Mouse (Mus musculus) stomach, embryonic 14.5 days (tissue): ENCODE data around the gene Hist1h2be. TPM values are rescaled to one million over a fixed set of nuclear protein-coding genes. Genes with fewer than 3 reads are reported as not detected.

Experiments used
- ATAC-seq: fragments of 200-750 bp; cut with Nextera tagmentation; 2 replicates; pipeline ENCODE4 v1.8.0; 2017; ENCODE audit warnings: low read depth, moderate TSS enrichment; ENCODE audit not compliant: insufficient number of reproducible peaks, insufficient read depth, low FRiP score
- H3K27ac ChIP-seq: fragments of 300-500 bp; sonication (generic); 2 replicates; pipeline ENCODE4 v1.5.1; 2014; ENCODE audit warnings: mild to moderate bottlenecking, low read length, moderate library complexity, mixed read lengths
- H3K27me3 ChIP-seq: fragments of 300-500 bp; sonication (generic); 2 replicates; pipeline ENCODE4 v1.6.1; 2014; ENCODE audit warnings: low read length, control low read depth, mixed read lengths; ENCODE audit not compliant: control insufficient read depth, insufficient read depth
- H3K36me3 ChIP-seq: fragments of 300-500 bp; sonication (generic); 2 replicates; pipeline ENCODE4 v1.6.1; 2014; ENCODE audit warnings: mild to moderate bottlenecking, control low read depth, low read length, moderate library complexity, mixed read lengths; ENCODE audit not compliant: control insufficient read depth, insufficient read depth
- H3K4me1 ChIP-seq: fragments of 300-500 bp; sonication (generic); 2 replicates; pipeline ENCODE4 v1.6.1; 2014; ENCODE audit warnings: low read length, control low read depth, mixed read lengths; ENCODE audit not compliant: control insufficient read depth, insufficient read depth
- H3K4me2 ChIP-seq: fragments of 300-500 bp; sonication (generic); replicated peaks from 2 replicates; pipeline ENCODE4 v1.6.1; 2014; ENCODE audit warnings: low read depth, low read length, control low read depth
- H3K4me3 ChIP-seq: fragments of 300-500 bp; sonication (generic); 2 replicates; pipeline ENCODE4 v1.5.1; 2014; ENCODE audit warnings: low read depth, low read length, control low read depth
- H3K9ac ChIP-seq: fragments of 300-500 bp; sonication (generic); replicated peaks from 2 replicates; pipeline ENCODE4 v1.6.1; 2014; ENCODE audit warnings: low read depth, mild to moderate bottlenecking, control low read depth, low read length, moderate library complexity, mixed read lengths
- H3K9me3 ChIP-seq: fragments of 300-500 bp; sonication (generic); 2 replicates; pipeline ENCODE4 v1.6.1; 2016; ENCODE audit warnings: low read depth, low read length, control low read depth; ENCODE audit not compliant: control insufficient read depth
- WGBS: fragments of 180-500 bp; shearing (Covaris S2); extraction: QIAGEN DNeasy Blood & Tissue Kit; methylation state at CpG from one replicate; pipeline ENCODE4 v1.1.7; 2014; 5-methylcytosine and 5-hydroxymethylcytosine counted together
- polyA plus RNA-seq: library from polyadenylated mRNA; unstranded; fragments of >200 nt; fragmentation: Nextera tagmentation; extraction: Ambion mirVana; gene quantifications from 2 replicates; pipeline ENCODE4 v1.2.1, GENCODE M21; 2014

Gene Hist1h2be
- polyA plus RNA-seq, 1 experiment from 2014 or later, result 2.8 TPM

- Histone ChIP-seq H3K4me2 (peak overlapping the region; percentile 74), H3K9ac (peak overlapping the region; percentile 19), H3K27me3 (no peaks in the 10 kb centered on the region), H3K36me3 (no peaks in the 10 kb centered on the region), H3K27ac (peak overlapping the region; percentile 97), H3K4me1 (0 out of 2 replicates have a peak, but pooled peaks cover 6% of the 10 kb centered on the region), H3K4me3 (peak overlapping the region; percentile 57), H3K9me3 (no peaks in the 10 kb centered on the region)
- no peak for ATAC-seq
- 47% methylated on average over 12 of the region's 12 CpGs for WGBS
Measured at GRCm38 (mm10) chr13:23620056-23620732, 730 bp downstream of the Hist1h2be start.

GRCm38 (mm10) chr13:23611638-23612037 is 9.3 kb downstream of the Hist1h2be start:
- no peak overlapping the region for H3K9ac ChIP-seq
- no peak overlapping the region for H3K27ac ChIP-seq
- WGBS, result 87% methylated on average over 3 of the region's 3 CpGs

GRCm38 (mm10) chr13:23610393-23610792 is 10.5 kb downstream of the Hist1h2be start:
- H3K36me3 ChIP-seq, result no peaks in the 10 kb centered on the region
- H3K9ac ChIP-seq, result no peak overlapping the region
- H3K4me2 ChIP-seq, result no peak overlapping the region
- H3K4me3 ChIP-seq, result no peak overlapping the region
- WGBS, result 71% methylated on average over 2 of the region's 2 CpGs
- H3K27me3 ChIP-seq, result no peaks in the 10 kb centered on the region
- H3K27ac ChIP-seq, result no peak overlapping the region
- no peaks in the 10 kb centered on the region for H3K9me3 ChIP-seq
- no peaks in the 10 kb centered on the region for H3K4me1 ChIP-seq
- ATAC-seq, result no peak

More at GRCm38 (mm10) chr13:23611638-23612037, 9.3 kb downstream of the Hist1h2be start:
- Histone ChIP-seq H3K27me3 (no peaks in the 10 kb centered on the region), H3K36me3 (no peaks in the 10 kb centered on the region), H3K4me1 (no peaks in the 10 kb centered on the region), H3K4me3 (no peak overlapping the region), H3K9me3 (no peaks in the 10 kb centered on the region), H3K4me2 (no peak overlapping the region)
- ATAC-seq, result no peak

GRCm38 (mm10) chr13:23609844-23610243 is 11.1 kb downstream of the Hist1h2be start:
- Histone ChIP-seq H3K4me3 (no peak overlapping the region), H3K36me3 (no peaks in the 10 kb centered on the region), H3K4me2 (no peak overlapping the region), H3K27me3 (no peaks in the 10 kb centered on the region), H3K27ac (no peak overlapping the region), H3K9me3 (no peaks in the 10 kb centered on the region), H3K4me1 (no peaks in the 10 kb centered on the region), H3K9ac (no peak overlapping the region)
- no peak for ATAC-seq

DNA sequence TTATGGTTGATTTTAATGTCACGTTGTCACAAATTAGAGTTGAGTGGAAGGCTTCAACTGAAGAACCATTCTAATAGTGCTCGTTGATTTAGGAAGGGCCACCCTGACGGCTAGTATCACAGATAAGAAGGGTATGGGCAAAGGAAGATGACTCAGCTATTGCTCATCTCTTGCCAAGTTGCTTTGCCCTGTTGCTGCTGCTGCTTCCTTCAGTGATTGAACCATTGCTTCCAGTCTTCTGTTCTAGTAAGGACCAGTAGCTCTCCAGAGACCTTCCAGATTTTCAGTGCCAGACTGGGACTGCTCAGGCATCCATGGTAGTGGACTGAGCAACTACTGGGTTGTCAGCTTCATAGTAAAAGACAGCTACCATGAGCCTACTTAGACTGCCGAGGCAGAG is 11.7 kb downstream of the Hist1h2be start:
- H3K27me3 ChIP-seq, result no peaks in the 10 kb centered on the region
- H3K4me2 ChIP-seq, result no peak overlapping the region
- no peaks in the 10 kb centered on the region for H3K4me1 ChIP-seq
- WGBS, result 84% methylated on average over 4 of the region's 4 CpGs
- no peak overlapping the region for H3K9ac ChIP-seq
- no peak overlapping the region for H3K4me3 ChIP-seq
- no peak for ATAC-seq
- no peaks in the 10 kb centered on the region for H3K36me3 ChIP-seq
- no peak overlapping the region for H3K27ac ChIP-seq
- H3K9me3 ChIP-seq, result no peaks in the 10 kb centered on the region

GRCm38 (mm10) chr13:23605052-23605451 is 15.9 kb downstream of the Hist1h2be start:
- ATAC-seq, result no peak
- Histone ChIP-seq H3K9me3 (no peaks in the 10 kb centered on the region), H3K4me1 (no peaks in the 10 kb centered on the region)

GRCm38 (mm10) chr13:23604452-23604851 is 16.5 kb downstream of the Hist1h2be start:
- Histone ChIP-seq H3K9ac (no peak overlapping the region), H3K4me1 (no peaks in the 10 kb centered on the region), H3K4me2 (no peak overlapping the region), H3K27me3 (no peaks in the 10 kb centered on the region), H3K4me3 (no peak overlapping the region), H3K27ac (no peak overlapping the region), H3K36me3 (no peaks in the 10 kb centered on the region), H3K9me3 (no peaks in the 10 kb centered on the region)
- ATAC-seq, result no peak
- WGBS, result 76% methylated on average over 3 of the region's 3 CpGs

More at GRCm38 (mm10) chr13:23605052-23605451, 15.9 kb downstream of the Hist1h2be start:
- H3K36me3 ChIP-seq, result no peaks in the 10 kb centered on the region
- H3K9ac ChIP-seq, result no peak overlapping the region
- no peak overlapping the region for H3K4me2 ChIP-seq
- no peak overlapping the region for H3K4me3 ChIP-seq
- no peaks in the 10 kb centered on the region for H3K27me3 ChIP-seq
- H3K27ac ChIP-seq, result no peak overlapping the region
- 95% methylated on average over 3 of the region's 3 CpGs for WGBS

- no peak for ATAC-seq
- no peak overlapping the region for H3K4me3 ChIP-seq
- H3K27ac ChIP-seq, result no peak overlapping the region
- 73% methylated on average over 7 of the region's 7 CpGs for WGBS
- H3K9me3 ChIP-seq, result no peaks in the 10 kb centered on the region
- no peak overlapping the region for H3K4me2 ChIP-seq
- no peaks in the 10 kb centered on the region for H3K36me3 ChIP-seq
- no peaks in the 10 kb centered on the region for H3K4me1 ChIP-seq
- no peak overlapping the region for H3K9ac ChIP-seq
- H3K27me3 ChIP-seq, result no peaks in the 10 kb centered on the region
Measured at GRCm38 (mm10) chr13:23603182-23603699, 17.7 kb downstream of the Hist1h2be start.

DNA sequence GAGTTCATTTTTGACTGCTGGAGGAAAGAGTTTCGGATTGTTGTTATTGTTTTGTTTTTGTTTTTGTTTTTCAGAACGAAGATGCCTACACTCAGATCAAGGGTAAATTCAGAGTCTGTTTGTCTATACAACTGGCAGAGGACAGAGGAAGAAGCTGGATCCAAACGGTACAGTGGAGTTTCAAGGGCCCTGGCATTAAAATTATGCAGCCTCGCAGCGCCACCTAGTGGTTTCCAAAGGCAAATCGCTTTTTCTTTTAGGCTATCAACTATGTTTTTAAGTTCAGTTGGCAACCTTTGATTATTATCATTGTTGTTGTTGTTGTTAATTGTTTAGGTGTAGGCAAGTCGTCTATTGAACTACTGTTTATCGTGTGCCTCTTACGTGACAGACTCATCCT is 23.0 kb downstream of the Hist1h2be start:
- no peaks in the 10 kb centered on the region for H3K9me3 ChIP-seq
- no peak for ATAC-seq

More for the DNA sequence above, 23.0 kb downstream of the Hist1h2be start:
- Histone ChIP-seq H3K27me3 (no peaks in the 10 kb centered on the region), H3K36me3 (no peaks in the 10 kb centered on the region), H3K4me3 (no peak overlapping the region), H3K9ac (no peak overlapping the region), H3K27ac (no peak overlapping the region), H3K4me2 (no peak overlapping the region), H3K4me1 (no peaks in the 10 kb centered on the region)
- WGBS, result 7% methylated on average over 9 of the region's 9 CpGs
